Mouse (Mus musculus): ENCODE data around the gene Cdk8. TPM values are rescaled to one million over a fixed set of nuclear protein-coding genes. Genes with fewer than 3 reads are reported as not detected.
A peak's percentile ranks its signal among the peaks of the same experiment; 100 is the strongest.

The Cdk8 gene
- polyA plus RNA-seq, 1 experiment from 2014 or later, result 21.2 TPM

DNA sequence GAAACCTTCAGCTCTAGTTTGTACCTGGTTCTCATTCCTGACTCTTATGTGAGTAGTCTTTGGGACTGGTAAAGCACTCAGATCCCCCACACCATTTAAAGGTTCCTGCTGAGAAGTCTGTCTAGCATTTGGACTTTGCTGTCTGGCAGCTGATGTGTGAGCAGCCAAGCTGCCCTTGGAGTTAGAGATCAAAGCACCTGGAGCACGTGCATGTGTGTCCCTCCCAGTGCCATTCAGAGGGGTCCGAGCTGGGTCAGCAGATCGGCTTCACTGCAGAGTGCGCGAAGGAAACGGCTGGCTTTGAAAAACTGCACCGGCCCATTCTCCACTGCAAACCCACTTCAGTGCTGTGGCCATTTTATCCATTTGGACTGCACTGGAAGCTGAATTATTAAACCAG is 58.9 kb downstream of the Cdk8 start:
- H3K27ac ChIP-seq, result no peak overlapping the region
- no peaks in the 10 kb centered on the region for H3K9me3 ChIP-seq
- 83% methylated on average over 7 of the region's 7 CpGs for WGBS
- no peaks in the 10 kb centered on the region for H3K27me3 ChIP-seq (replicated peaks)
- H3K36me3 ChIP-seq (replicated peaks), result 0 out of 2 replicates have a peak, but pooled peaks cover 14% of the 10 kb centered on the region
- H3K4me3 ChIP-seq, result no peak overlapping the region
- H3K4me1 ChIP-seq, result no peaks in the 10 kb centered on the region
- H3K4me2 ChIP-seq, result no peak overlapping the region
- ATAC-seq (replicated peaks), result no peak
- no peak overlapping the region for H3K9ac ChIP-seq

DNA sequence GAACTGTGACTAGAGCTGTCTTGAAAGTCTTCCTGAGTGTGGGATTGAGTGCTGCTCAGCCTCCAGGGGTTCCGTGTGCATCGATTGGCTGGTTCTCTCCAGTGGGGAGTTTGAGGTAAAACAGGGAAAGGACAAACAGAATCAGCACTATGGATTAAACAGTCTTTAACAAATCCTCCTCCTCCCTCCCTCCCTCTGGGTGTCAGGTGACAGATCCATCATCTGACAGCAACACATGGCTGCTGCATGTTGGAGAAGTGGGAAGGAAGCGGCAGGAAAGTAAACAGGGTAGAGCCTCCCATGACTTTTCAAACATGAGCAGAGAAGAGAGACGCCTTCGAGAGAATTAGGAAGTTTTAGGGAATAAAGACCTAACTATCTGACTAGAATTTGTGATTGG is 59.4 kb downstream of the Cdk8 start:
- H3K9me3 ChIP-seq, result no peaks in the 10 kb centered on the region
- no peak overlapping the region for H3K4me2 ChIP-seq
- no peaks in the 10 kb centered on the region for H3K27me3 ChIP-seq (replicated peaks)
- 0 out of 2 replicates have a peak, but pooled peaks cover 14% of the 10 kb centered on the region for H3K36me3 ChIP-seq (replicated peaks)
- WGBS, result 89% methylated on average over 5 of the region's 5 CpGs
- no peak for ATAC-seq (replicated peaks)
- H3K27ac ChIP-seq, result no peak overlapping the region
- H3K4me1 ChIP-seq, result no peaks in the 10 kb centered on the region
- no peak overlapping the region for H3K9ac ChIP-seq
- no peak overlapping the region for H3K4me3 ChIP-seq

DNA sequence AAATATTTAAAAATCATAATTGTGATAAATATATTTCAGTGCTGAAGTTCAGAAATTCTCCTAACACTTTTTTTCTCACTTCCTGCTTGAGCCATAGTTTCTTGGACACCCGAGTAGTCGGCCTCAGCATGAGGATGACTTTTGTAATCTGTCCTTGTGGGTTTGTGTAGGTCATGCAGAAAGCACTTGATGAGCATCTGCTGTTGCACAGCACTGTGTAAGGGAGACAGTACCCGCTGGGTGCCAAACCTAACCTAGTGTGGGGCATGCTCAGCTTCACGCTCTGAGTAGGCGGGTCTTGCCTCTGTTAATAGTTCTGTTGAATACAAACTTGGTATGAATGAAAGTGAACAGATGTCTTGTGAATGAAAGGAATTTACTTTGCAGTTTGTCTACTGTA is 60.5 kb downstream of the Cdk8 start:
- Histone ChIP-seq H3K4me1 (no peaks in the 10 kb centered on the region), H3K27me3 (replicated peaks) (no peaks in the 10 kb centered on the region), H3K27ac (no peak overlapping the region), H3K36me3 (replicated peaks) (peaks cover 15% of the 10 kb centered on the region; the same call in 1 of the 2 replicates), H3K4me2 (no peak overlapping the region), H3K4me3 (no peak overlapping the region), H3K9me3 (no peaks in the 10 kb centered on the region), H3K9ac (no peak overlapping the region)
- 84% methylated on average over 5 of the region's 5 CpGs for WGBS
- ATAC-seq (replicated peaks), result no peak

DNA sequence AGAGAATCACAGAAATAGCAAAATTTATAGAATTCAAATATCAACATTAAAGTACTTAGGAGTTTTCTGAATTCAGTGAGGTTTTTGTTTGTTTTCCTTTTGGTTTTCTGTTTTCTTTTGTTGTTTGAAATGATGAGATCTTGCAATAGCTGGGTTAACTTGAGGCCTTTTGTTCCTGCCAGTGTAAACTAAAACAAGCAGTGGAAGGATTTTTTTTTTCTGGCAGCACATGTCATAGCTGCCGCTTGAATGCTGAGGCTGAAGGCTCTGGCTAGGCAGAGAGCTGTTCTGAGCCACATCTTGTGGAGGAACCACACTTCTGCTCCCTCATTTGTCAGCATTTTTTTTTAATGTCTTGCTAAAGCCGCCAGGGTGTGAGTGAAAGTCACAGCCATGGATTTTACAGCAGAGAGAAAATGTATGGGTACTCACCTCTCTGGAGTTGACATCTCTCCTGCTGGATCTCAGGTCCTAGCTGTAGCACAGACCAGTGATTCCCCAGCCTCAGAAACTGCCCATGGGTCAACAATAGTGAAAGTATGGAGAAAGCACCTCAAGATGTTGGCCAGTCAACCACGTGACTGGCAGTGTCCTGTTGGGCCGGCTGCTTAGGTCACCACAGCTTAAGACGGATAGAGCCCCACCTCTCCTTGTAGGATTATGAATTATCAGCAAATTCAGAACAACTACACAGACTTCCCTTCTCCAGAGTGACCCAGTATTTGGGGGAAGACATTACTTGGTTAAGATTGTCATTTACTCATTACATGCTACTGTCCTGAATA is 62.1 kb downstream of the Cdk8 start:
- Histone ChIP-seq H3K9me3 (no peaks in the 10 kb centered on the region), H3K36me3 (replicated peaks) (peaks cover 15% of the 10 kb centered on the region; the same call in 1 of the 2 replicates), H3K9ac (no peak overlapping the region), H3K27me3 (replicated peaks) (no peaks in the 10 kb centered on the region), H3K4me1 (no peaks in the 10 kb centered on the region), H3K4me2 (no peak overlapping the region), H3K4me3 (no peak overlapping the region), H3K27ac (no peak overlapping the region)
- no peak for ATAC-seq (replicated peaks)
- 85% methylated on average over 5 of the region's 5 CpGs for WGBS

DNA sequence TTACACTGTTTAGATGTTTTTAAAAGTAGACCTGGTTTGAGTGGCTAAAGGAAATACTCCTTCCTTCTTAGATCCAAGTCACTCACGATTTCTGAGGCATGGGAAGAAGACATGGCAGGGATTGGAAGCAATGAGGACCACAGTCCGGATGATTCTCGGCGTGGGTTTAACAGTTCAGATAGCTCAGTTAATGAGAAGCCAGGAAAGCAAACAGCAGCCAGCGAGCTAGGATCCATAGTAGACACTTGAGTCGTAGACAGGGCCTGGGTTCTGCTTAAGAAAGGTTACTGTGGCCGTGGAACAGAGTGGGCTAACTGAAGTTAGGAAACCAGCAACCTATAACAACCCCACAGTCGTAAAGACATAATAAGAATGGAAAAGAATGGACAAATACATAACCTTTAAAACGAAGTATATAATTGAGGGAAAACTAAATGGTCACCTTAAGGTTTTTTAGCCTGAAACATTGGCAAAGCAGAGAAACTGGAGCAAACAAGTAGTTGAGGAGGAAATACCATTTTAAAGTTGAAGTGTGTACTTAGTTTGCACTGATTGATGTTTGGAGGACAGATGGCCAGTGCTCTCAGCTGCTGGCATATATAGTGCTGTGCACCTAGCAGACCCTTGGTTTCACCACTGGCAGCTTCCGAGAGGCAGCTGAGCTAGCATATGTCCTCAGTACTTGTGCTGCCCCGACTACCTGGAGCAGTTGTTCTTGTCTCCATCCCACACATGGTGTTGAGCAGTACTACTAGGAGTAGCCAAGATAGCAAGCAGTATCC is 63.1 kb downstream of the Cdk8 start:
- H3K9me3 ChIP-seq, result no peaks in the 10 kb centered on the region
- H3K9ac ChIP-seq, result no peak overlapping the region
- no peaks in the 10 kb centered on the region for H3K27me3 ChIP-seq (replicated peaks)
- ATAC-seq (replicated peaks), result no peak
- 95% methylated on average over 11 of the region's 11 CpGs for WGBS
- peaks cover 24% of the 10 kb centered on the region; the same call in 1 of the 2 replicates for H3K36me3 ChIP-seq (replicated peaks)
- H3K4me1 ChIP-seq, result no peaks in the 10 kb centered on the region
- H3K4me3 ChIP-seq, result no peak overlapping the region
- no peak overlapping the region for H3K4me2 ChIP-seq
- no peak overlapping the region for H3K27ac ChIP-seq

DNA sequence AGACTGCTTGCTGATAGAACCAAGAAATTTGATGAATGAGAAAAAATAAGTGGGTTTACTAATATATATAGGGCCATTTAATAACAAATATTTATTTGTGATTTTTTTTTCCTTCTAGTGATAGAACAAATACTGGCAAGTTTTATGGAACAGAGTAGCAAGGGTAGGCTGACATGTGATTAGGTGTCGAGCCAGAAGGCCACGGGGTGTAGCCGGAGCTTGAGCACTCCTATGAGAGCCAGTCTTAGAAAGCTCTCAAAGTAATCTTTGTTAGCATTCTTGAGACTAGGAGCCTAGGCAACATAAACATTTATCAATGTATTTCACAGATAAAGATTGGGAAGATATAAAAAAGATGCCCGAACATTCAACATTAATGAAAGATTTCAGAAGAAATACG is 63.8 kb downstream of the Cdk8 start:
- H3K9ac ChIP-seq, result no peak overlapping the region
- no peaks in the 10 kb centered on the region for H3K9me3 ChIP-seq
- peaks cover 30% of the 10 kb centered on the region; the same call in 1 of the 2 replicates for H3K36me3 ChIP-seq (replicated peaks)
- no peak overlapping the region for H3K4me2 ChIP-seq
- H3K4me3 ChIP-seq, result no peak overlapping the region
- no peak overlapping the region for H3K27ac ChIP-seq
- WGBS, result 97% methylated on average over 5 of the region's 5 CpGs
- H3K27me3 ChIP-seq (replicated peaks), result no peaks in the 10 kb centered on the region
- no peaks in the 10 kb centered on the region for H3K4me1 ChIP-seq
- no peak for ATAC-seq (replicated peaks)

DNA sequence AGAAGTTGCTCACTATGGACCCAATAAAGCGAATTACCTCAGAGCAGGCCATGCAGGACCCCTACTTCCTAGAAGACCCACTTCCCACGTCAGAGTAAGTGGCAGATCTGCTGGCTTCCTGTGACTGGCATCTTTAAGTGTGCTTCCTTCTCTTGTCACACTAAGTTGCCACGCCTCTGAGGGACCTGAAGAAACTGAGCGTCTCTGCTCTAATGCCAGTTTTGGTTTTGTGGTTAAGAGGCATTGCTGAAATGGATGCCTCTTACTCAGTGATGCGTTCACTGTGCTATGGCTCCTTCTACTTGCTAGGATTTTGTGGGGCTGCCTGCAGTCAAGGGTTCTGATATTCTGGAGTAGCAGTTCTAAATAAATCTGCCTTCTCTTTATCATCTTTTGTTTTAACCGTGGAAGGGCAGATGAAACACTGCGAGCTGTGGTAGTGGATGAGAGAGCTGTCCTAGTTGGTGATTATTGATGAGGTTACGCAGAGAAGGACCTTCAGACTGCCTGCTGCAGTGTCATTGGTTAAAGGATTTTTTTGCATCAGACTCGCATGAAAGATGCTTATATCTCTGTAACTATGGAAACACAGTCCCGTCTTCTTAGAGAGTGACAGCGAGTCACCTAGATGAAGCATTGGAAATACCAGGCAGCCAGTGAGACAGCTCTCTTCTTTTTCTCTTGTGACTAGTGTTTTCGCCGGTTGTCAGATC is 67.9 kb downstream of the Cdk8 start:
- H3K9ac ChIP-seq, result no peak overlapping the region
- no peak overlapping the region for H3K4me2 ChIP-seq
- H3K27ac ChIP-seq, result peak overlapping the region; percentile 45; the same call in 1 of the 2 replicates
- H3K27me3 ChIP-seq (replicated peaks), result no peaks in the 10 kb centered on the region
- ATAC-seq (replicated peaks), result peak; percentile 58
- no peaks in the 10 kb centered on the region for H3K4me1 ChIP-seq
- H3K4me3 ChIP-seq, result no peak overlapping the region
- WGBS, result 79% methylated on average over 13 of the region's 13 CpGs
- H3K36me3 ChIP-seq (replicated peaks), result peaks cover 32% of the 10 kb centered on the region; the same call in 1 of the 2 replicates
- H3K9me3 ChIP-seq, result no peaks in the 10 kb centered on the region

DNA sequence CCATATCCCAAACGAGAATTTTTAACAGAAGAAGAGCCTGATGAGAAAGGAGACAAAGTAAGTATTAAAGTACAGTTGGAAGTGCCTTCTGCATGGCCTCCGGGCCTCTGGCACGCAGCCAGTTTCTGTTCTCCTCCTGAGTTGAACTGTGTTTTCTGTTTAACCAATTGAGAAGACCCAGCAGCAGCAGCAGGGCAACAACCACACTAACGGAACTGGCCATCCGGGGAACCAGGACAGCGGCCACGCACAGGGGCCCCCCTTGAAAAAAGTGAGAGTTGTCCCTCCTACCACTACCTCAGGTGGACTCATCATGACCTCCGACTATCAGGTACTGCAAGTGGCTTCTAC is 68.5 kb downstream of the Cdk8 start:
- no peaks in the 10 kb centered on the region for H3K4me1 ChIP-seq
- H3K4me2 ChIP-seq, result no peak overlapping the region
- WGBS, result 81% methylated on average over 8 of the region's 8 CpGs
- no peak overlapping the region for H3K4me3 ChIP-seq
- H3K27ac ChIP-seq, result no peak overlapping the region
- no peaks in the 10 kb centered on the region for H3K9me3 ChIP-seq
- H3K9ac ChIP-seq, result no peak overlapping the region
- H3K27me3 ChIP-seq (replicated peaks), result no peaks in the 10 kb centered on the region
- ATAC-seq (replicated peaks), result no peak
- peaks cover 32% of the 10 kb centered on the region; the same call in 1 of the 2 replicates for H3K36me3 ChIP-seq (replicated peaks)

DNA sequence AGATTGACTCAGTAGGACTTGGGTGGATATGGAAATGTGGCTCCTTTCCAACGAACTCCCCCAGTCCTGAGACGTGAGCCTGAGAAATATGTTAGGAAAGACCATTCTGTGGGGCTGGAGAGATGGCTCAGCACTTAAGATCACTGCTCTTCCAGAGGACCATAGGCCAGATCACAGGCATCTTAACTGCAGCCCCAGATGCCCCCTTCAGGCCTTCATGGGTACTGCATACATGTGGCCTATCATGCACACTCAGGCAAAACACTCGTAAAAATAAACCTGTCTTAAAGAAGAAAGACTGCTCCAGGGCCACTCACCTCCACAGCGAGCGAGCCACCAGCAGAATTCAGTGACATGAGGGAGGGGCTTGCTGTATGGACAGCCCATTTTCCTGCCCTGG is 72.4 kb downstream of the Cdk8 start:
- H3K9me3 ChIP-seq, result no peaks in the 10 kb centered on the region
- no peak for ATAC-seq (replicated peaks)
- no peak overlapping the region for H3K9ac ChIP-seq
- no peak overlapping the region for H3K4me3 ChIP-seq
- peaks cover 18% of the 10 kb centered on the region; the same call in 1 of the 2 replicates for H3K36me3 ChIP-seq (replicated peaks)
- no peaks in the 10 kb centered on the region for H3K27me3 ChIP-seq (replicated peaks)
- no peaks in the 10 kb centered on the region for H3K4me1 ChIP-seq
- 94% methylated on average over 5 of the region's 5 CpGs for WGBS
- no peak overlapping the region for H3K4me2 ChIP-seq
- H3K27ac ChIP-seq, result no peak overlapping the region

DNA sequence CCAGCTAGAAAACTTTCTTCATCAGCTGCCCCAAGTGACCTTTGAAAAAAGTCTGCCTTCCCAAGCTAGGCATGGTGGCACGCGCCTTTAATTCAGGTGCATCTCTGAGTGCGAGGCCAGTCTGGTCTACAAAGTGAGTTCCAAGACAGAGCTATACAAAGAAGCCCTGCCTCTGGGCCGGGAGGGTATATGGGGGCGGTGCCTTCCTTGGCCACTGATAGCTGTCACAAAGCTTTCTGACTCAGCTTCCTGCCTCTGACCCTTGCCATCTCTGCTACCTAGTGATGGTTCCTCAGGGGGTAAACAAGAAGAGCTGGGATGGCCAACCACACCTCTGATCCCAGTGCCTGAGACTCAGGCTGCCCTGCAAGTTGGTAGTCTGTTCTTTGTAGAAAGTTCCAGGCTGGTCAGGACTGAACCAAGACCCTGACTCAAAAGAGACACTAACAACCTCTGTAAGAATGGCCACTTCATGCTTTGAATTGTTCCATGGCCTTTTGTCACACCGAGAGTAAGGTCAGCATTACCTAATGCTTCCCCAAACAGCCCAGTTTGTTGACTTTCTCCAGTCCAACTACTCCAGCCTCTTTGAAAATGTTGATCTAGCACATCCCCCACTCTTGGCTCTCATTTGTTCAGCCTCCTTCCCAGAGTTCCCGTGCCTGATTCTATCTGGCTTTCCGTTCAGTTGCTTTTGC is 76.2 kb downstream of the Cdk8 start:
- Histone ChIP-seq H3K36me3 (replicated peaks) (0 out of 2 replicates have a peak, but pooled peaks cover 4% of the 10 kb centered on the region), H3K4me1 (no peaks in the 10 kb centered on the region), H3K9ac (no peak overlapping the region), H3K4me2 (no peak overlapping the region), H3K27me3 (replicated peaks) (no peaks in the 10 kb centered on the region), H3K9me3 (no peaks in the 10 kb centered on the region), H3K27ac (no peak overlapping the region), H3K4me3 (no peak overlapping the region)
- no peak for ATAC-seq (replicated peaks)
- 93% methylated on average over 8 of the region's 8 CpGs for WGBS

DNA sequence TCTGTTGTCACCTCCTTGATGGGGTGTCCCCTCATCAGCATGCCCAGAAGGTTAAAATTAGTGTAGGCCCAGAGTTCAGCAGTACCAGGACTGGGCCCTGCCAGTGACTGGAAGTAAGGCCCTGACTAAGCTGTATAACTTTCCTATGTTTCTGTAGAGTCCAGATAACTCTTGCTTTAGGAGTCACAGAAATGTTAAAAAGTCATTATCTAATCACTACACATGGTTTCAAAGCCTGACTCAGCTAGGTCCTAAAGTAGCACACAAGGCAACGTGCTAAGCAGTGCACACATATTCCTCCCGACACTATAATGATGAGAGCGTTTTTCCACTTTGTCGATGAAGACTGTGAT is 76.7 kb downstream of the Cdk8 start:
- WGBS, result 95% methylated on average over 4 of the region's 4 CpGs
- H3K4me2 ChIP-seq, result no peak overlapping the region
- H3K36me3 ChIP-seq (replicated peaks), result 0 out of 2 replicates have a peak, but pooled peaks cover 4% of the 10 kb centered on the region
- H3K9me3 ChIP-seq, result no peaks in the 10 kb centered on the region
- H3K27ac ChIP-seq, result no peak overlapping the region
- no peak for ATAC-seq (replicated peaks)
- H3K9ac ChIP-seq, result no peak overlapping the region
- H3K27me3 ChIP-seq (replicated peaks), result no peaks in the 10 kb centered on the region
- H3K4me3 ChIP-seq, result no peak overlapping the region
- H3K4me1 ChIP-seq, result no peaks in the 10 kb centered on the region

DNA sequence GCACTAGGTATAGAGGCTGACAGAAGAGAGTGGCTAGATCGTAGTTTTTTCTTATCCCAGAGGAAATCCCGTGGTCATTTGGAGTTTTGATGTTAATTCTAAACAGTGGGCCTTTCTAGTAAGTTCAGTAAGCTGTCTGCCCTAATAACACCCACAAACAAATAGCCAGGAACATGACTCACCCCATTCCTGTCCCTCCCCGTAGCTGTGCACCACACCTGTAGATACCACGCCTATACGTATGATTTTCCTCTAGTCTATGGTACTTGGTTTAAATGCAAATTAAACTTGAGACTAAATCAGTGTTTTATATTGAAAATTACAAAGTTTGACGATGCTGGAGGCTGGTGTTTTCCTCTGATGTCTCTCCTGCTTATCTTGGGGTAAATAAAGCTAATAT is 83.5 kb downstream of the Cdk8 start:
- ATAC-seq (replicated peaks), result no peak
- no peaks in the 10 kb centered on the region for H3K9me3 ChIP-seq
- H3K27ac ChIP-seq, result no peak overlapping the region
- no peak overlapping the region for H3K4me2 ChIP-seq
- H3K4me1 ChIP-seq, result peaks cover 5% of the 10 kb centered on the region; the same call in 1 of the 2 replicates
- no peaks in the 10 kb centered on the region for H3K27me3 ChIP-seq (replicated peaks)
- 87% methylated on average over 6 of the region's 6 CpGs for WGBS
- no peak overlapping the region for H3K4me3 ChIP-seq
- no peaks in the 10 kb centered on the region for H3K36me3 ChIP-seq (replicated peaks)
- no peak overlapping the region for H3K9ac ChIP-seq
